Mouse (Mus musculus) myocyte (in vitro differentiated cells): Measurements from ENCODE around the gene Armh3. TPM values are rescaled to one million over a fixed set of nuclear protein-coding genes. Genes with fewer than 3 reads are reported as not detected.

Experiments used
- H3K27me3 ChIP-seq: one replicate; pipeline ENCODE4 v1.6.1; 2011; ENCODE audit not compliant: control insufficient read depth, insufficient read depth, insufficient read length
- H3K36me3 ChIP-seq: one replicate; pipeline ENCODE4 v1.6.1; 2011; ENCODE audit not compliant: control insufficient read depth, insufficient read depth
- H3K4me2 ChIP-seq: one replicate; pipeline ENCODE4 v1.6.1; 2011; ENCODE audit warnings: low read depth, control low read depth
- H3K4me3 ChIP-seq: one replicate; pipeline ENCODE4 v1.5.1; 2011; ENCODE audit warnings: mild to moderate bottlenecking, control low read depth, moderate library complexity
- H3K79me2 ChIP-seq: one replicate; pipeline ENCODE4 v1.6.1; 2011; ENCODE audit not compliant: control insufficient read depth, insufficient read depth
- H3ac ChIP-seq: one replicate; pipeline ENCODE4 v1.6.1; 2011; ENCODE audit not compliant: control insufficient read depth, insufficient read length
- CEBPB ChIP-seq: IDR thresholded peaks from 2 replicates; pipeline ENCODE4 v1.6.1; 2011; ENCODE audit warnings: mild to moderate bottlenecking, moderate library complexity; ENCODE audit not compliant: poor library complexity, insufficient read depth, severe bottlenecking
- E2F4 ChIP-seq: IDR thresholded peaks from one replicate; pipeline ENCODE4 v1.6.1; 2011; ENCODE audit warnings: mild to moderate bottlenecking, control low read depth, moderate library complexity; ENCODE audit not compliant: insufficient read depth
- MAX ChIP-seq: IDR thresholded peaks from one replicate; pipeline ENCODE4 v1.6.1; 2011; ENCODE audit warnings: low read depth, mild to moderate bottlenecking, control low read depth
- MYOD1 ChIP-seq, 3 experiments: IDR thresholded peaks; one replicate each; pipeline ENCODE4 v1.6.1; 2011; ENCODE audit warnings: control low read depth in 2 of 3, low read depth in 2 of 3, mild to moderate bottlenecking in 2 of 3, moderate library complexity in 1 of 3; ENCODE audit not compliant: insufficient read length in 2 of 3, control insufficient read depth in 1 of 3
- MYOG ChIP-seq, 3 experiments: IDR thresholded peaks; one replicate each; pipeline ENCODE4 v1.6.1; 2011; ENCODE audit warnings: control low read depth in 2 of 3, low read depth in 2 of 3, mild to moderate bottlenecking in 2 of 3; ENCODE audit not compliant: insufficient read length in 2 of 3, control insufficient read depth in 1 of 3, insufficient read depth in 1 of 3
- POLR2A ChIP-seq: IDR thresholded peaks from one replicate; pipeline ENCODE4 v1.6.1; 2011; ENCODE audit warnings: low read depth, mild to moderate bottlenecking, control low read depth, moderate library complexity; ENCODE audit not compliant: insufficient read length
- POLR2AphosphoS2 ChIP-seq: IDR thresholded peaks from one replicate; pipeline ENCODE4 v1.6.1; 2011; ENCODE audit warnings: low read depth, control low read depth; ENCODE audit not compliant: insufficient read length
- REST ChIP-seq: IDR thresholded peaks from one replicate; pipeline ENCODE4 v1.6.1; 2011; ENCODE audit warnings: mild to moderate bottlenecking, control low read depth, moderate library complexity; ENCODE audit not compliant: insufficient read depth, insufficient read length
- SRF ChIP-seq: IDR thresholded peaks from one replicate; pipeline ENCODE4 v1.6.1; 2011; ENCODE audit warnings: low read depth; ENCODE audit not compliant: control insufficient read depth, insufficient read length
- TCF12 ChIP-seq: IDR thresholded peaks from one replicate; pipeline ENCODE4 v1.6.1; 2011; ENCODE audit warnings: mild to moderate bottlenecking, control low read depth; ENCODE audit not compliant: poor library complexity, insufficient read depth, severe bottlenecking
- TCF3 ChIP-seq: IDR thresholded peaks from one replicate; pipeline ENCODE4 v1.6.1; 2011; ENCODE audit warnings: low read depth, control low read depth; ENCODE audit not compliant: insufficient read length
- USF1 ChIP-seq: IDR thresholded peaks from one replicate; pipeline ENCODE4 v1.6.1; 2011; ENCODE audit warnings: low read depth, mild to moderate bottlenecking, control low read depth, moderate library complexity
- polyA plus RNA-seq: library from polyadenylated mRNA; unstranded; fragments of >200 nt; fragmentation: generic; extraction: Trizol; gene quantifications from one replicate; pipeline ENCODE4 v1.2.1, GENCODE M21; 2012; ENCODE audit warnings: missing spikeins

Armh3 gene
- polyA plus RNA-seq, 1 experiment, result 9.7 TPM

DNA sequence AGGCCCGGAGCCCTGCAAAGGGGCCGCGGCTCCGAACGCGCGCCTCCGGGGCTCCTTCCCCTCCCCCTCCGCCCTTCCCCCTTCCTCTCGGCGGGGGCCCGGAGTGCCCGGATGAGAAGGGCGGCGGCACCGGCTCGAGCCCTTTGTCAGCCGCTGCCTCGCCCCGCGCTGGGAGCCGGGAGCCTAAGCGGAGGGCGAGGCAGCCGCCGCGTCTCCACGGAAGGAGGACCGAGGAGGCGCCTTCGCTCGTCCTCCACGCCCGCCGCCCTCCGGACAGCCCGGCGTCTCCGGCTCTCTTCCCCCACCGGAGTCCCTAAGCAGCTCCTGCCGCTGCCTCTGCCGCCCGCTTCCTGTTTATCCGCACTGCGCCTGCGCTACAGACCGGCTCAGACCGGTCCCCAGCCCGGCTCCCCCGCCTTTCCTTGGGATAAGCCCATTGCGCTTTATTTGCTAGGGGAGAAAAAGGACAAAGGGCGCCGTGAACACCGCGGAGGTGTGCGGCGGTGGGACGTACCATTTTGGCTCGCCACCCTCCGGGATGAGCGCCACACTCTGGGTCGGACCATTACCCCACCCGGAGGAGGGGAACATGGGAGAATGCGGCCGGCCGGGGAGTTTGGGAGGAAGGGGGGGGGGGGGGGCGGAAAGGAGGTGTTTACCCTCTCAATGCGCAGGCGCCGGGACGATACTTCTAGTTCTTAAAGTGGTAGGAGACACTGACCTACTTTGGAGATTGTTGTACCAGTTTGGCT, 214.9 kb downstream of the Armh3 start, which contains the start of gene Mgea5:
Gene Mgea5, minus strand, starts transcription at position 657 of the 752 bp plus-strand sequence.
- Histone ChIP-seq H3K4me3 (peak within 1 kb of the TSS; percentile 85), H3K36me3 (peaks cover 12% of the 10 kb centered on the region), H3K4me2 (peak within 1 kb of the TSS; percentile 88), H3ac (peak within 1 kb of the TSS; percentile 60), H3K27me3 (no peaks in the 10 kb centered on the region), H3K79me2 (peaks cover 46% of the 10 kb centered on the region)
- peak; percentile 58 for TF ChIP-seq POLR2AphosphoS2
- peak; percentile 26 for TF ChIP-seq E2F4
- no peak for TF ChIP-seq MYOG (IDR thresholded peaks at IDR 0.05; ENCODE audit: control insufficient read depth in 1 of 3, insufficient read depth in 1 of 3, insufficient read length in 2 of 3, low read depth in 2 of 3)
- peak; percentile 85 for TF ChIP-seq POLR2A

DNA sequence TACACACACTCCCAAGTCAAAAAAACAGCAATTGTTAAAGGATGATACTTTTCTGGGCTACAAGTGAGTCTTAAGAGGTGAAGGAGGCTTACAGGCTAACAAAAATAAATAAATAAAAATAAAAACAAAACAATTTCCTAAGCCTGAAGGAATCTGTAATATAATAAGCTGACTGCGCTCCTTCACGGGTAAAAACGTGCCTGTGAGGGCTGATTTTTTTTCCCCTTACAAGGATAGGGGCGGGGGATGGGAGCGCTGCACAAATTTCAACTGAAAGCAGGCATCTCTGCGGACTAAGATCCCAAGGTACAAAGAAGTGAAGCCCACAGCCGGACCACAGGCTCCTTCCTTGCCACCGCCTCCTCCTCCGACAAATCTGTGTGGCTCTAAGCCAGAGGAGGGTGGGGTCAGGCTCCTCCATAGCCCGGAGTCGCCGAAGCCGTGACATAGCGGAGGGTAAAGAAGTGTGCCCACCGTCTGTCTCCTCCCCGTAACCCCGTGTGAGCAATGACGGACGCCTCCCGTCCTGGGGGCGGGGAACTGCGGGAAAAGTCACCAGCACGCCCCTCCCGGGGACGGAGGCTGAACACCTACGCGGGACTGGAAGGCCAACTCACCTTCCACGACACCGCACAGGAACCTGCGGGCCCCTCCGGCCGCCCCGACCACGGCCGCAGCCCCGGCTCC, 215.8 kb downstream of the Armh3 start:
- Histone ChIP-seq H3K27me3 (no peaks in the 10 kb centered on the region), H3ac (peak overlapping the region; percentile 60), H3K4me2 (peak overlapping the region; percentile 88), H3K4me3 (peak overlapping the region; percentile 85), H3K79me2 (peaks cover 55% of the 10 kb centered on the region), H3K36me3 (peaks cover 18% of the 10 kb centered on the region)
- peak; percentile 26 for TF ChIP-seq POLR2AphosphoS2
- TF ChIP-seq TCF3, result no peak
- TF ChIP-seq CEBPB, result no peak
- TF ChIP-seq SRF, result no peak
- no peak for TF ChIP-seq TCF12
- TF ChIP-seq E2F4, result no peak
- no peak for TF ChIP-seq MAX
- TF ChIP-seq REST, result no peak
- TF ChIP-seq MYOD1 (IDR thresholded peaks at IDR 0.05; ENCODE audit: control insufficient read depth in 1 of 3, insufficient read length in 2 of 3, low read depth in 2 of 3), result no peak
- TF ChIP-seq MYOG (IDR thresholded peaks at IDR 0.05; ENCODE audit: control insufficient read depth in 1 of 3, insufficient read depth in 1 of 3, insufficient read length in 2 of 3, low read depth in 2 of 3), result no peak
- no peak for TF ChIP-seq USF1
- peak; percentile 47 for TF ChIP-seq POLR2A

- H3ac ChIP-seq, result no peak overlapping the region
These were observed 216.6 kb downstream of the Armh3 start for GRCm38 (mm10) chr19:45781676-45782075.

GRCm38 (mm10) chr19:45780350-45780915, 217.9 kb downstream of the Armh3 start:
- Histone ChIP-seq H3K4me3 (no peak overlapping the region), H3K27me3 (no peaks in the 10 kb centered on the region), H3K36me3 (peaks cover 33% of the 10 kb centered on the region), H3K4me2 (peak overlapping the region; percentile 88), H3ac (no peak overlapping the region), H3K79me2 (peaks cover 59% of the 10 kb centered on the region)
- TF ChIP-seq TCF12 (no peak), POLR2AphosphoS2 (no peak), MAX (no peak), REST (no peak), E2F4 (no peak), SRF (no peak), USF1 (no peak), CEBPB (no peak), TCF3 (no peak), MYOD1 (IDR thresholded peaks at IDR 0.05; ENCODE audit: control insufficient read depth in 1 of 3, insufficient read length in 2 of 3, low read depth in 2 of 3) (no peak)

More at GRCm38 (mm10) chr19:45781676-45782075, 216.6 kb downstream of the Armh3 start:
- Histone ChIP-seq H3K4me2 (peak overlapping the region; percentile 88), H3K79me2 (peaks cover 59% of the 10 kb centered on the region), H3K36me3 (peaks cover 21% of the 10 kb centered on the region), H3K27me3 (no peaks in the 10 kb centered on the region), H3K4me3 (peak overlapping the region; percentile 85)
- TF ChIP-seq REST (no peak), E2F4 (no peak), POLR2A (no peak), MYOG (IDR thresholded peaks at IDR 0.05; ENCODE audit: control insufficient read depth in 1 of 3, insufficient read depth in 1 of 3, insufficient read length in 2 of 3, low read depth in 2 of 3) (no peak), USF1 (no peak), MYOD1 (IDR thresholded peaks at IDR 0.05; ENCODE audit: control insufficient read depth in 1 of 3, insufficient read length in 2 of 3, low read depth in 2 of 3) (no peak), CEBPB (no peak), MAX (no peak), TCF12 (no peak), TCF3 (no peak), SRF (no peak), POLR2AphosphoS2 (no peak)
